In genomic region chr19:32393092-32393745, GRCm38 (mm10) we compare ENCODE assay signal across 26 mouse cellular contexts. TPM values are rescaled to one million over a fixed set of nuclear protein-coding genes. Genes with fewer than 3 reads are reported as not detected.
A peak's percentile ranks its signal among the peaks of the same experiment; 100 is the strongest.
DNase-seq lines count a peak whose midpoint lies in the region; ATAC-seq lines count a peak whose summit lies in the region.
"Had no signal": no experiment of that assay in that cellular context is flagged by ENCODE, and none has a peak within 500 bp of the region (broad histone marks: within the 10 kb centered on the region; RNA-seq: fewer than 3 reads in every experiment).

No protein-coding gene starts in this region.

- peak; percentile 57 for DNase-seq in heart, adult 11 months
- DNase-seq in heart, postnatal 14 days, result no peak
- DNase-seq in intestine, embryonic 14.5 days (ENCODE audit: low spot score), result peak; percentile 6
- peak; percentile 20 for DNase-seq in limb, embryonic 11.5 days (ENCODE audit: low spot score)
- DNase-seq in limb, embryonic 10.5 days (ENCODE audit: low spot score), result no peak
- peak; percentile 51 for DNase-seq in forelimb bud, embryonic 11.5 days (ENCODE audit: low read depth, low spot score)
- DNase-seq in left cerebral cortex, postnatal 4 days, result no peak
- DNase-seq: adrenal gland, adult 8-10 months; adrenal gland, postnatal 14 days; adrenal gland, postnatal 36 days; B cell, adult 2 months; cerebellum, adult 11-12 months; cerebellum, adult 2 months; cerebellum, adult 9-10 months; cerebellum, postnatal 10 days; cerebellum, postnatal 25 days had no signal

- peaks cover 4% of the 10 kb centered on the region; the same call in 1 of the 2 replicates for H3K4me1 ChIP-seq in intestine, embryonic 14.5 days (replicated peaks; ENCODE audit: control insufficient read depth, insufficient read depth, low read length)
- H3K4me1 ChIP-seq in intestine, embryonic 15.5 days (replicated peaks), result peaks cover 6% of the 10 kb centered on the region; the same call in 1 of the 2 replicates
- 0 out of 2 replicates have a peak, but pooled peaks cover 5% of the 10 kb centered on the region for H3K4me1 ChIP-seq in limb, embryonic 11.5 days (ENCODE audit: control insufficient read depth, insufficient read depth, low read length)
- H3K4me1 ChIP-seq in limb, embryonic 10.5 days, result peaks cover 12% of the 10 kb centered on the region

- WGBS in intestine, embryonic 14.5 days, result 79% methylated on average over 4 of the region's 4 CpGs
- WGBS in intestine, embryonic 15.5 days, result 84% methylated on average over 4 of the region's 4 CpGs
- 61% methylated on average over 4 of the region's 4 CpGs for WGBS in limb, embryonic 11.5 days
- WGBS in limb, embryonic 10.5 days, result 82% methylated on average over 4 of the region's 4 CpGs

- no peak overlapping the region for H3K4me3 ChIP-seq in intestine, embryonic 14.5 days (ENCODE audit: low read depth, low read length)
- no peak overlapping the region for H3K4me3 ChIP-seq in intestine, embryonic 15.5 days (replicated peaks)
- no peak overlapping the region for H3K4me3 ChIP-seq in limb, embryonic 11.5 days (ENCODE audit: low read depth, low read length)
- no peak overlapping the region for H3K4me3 ChIP-seq in limb, embryonic 10.5 days
- H3K4me3 ChIP-seq: embryonic facial prominence, embryonic 10.5 days; embryonic facial prominence, embryonic 12.5 days; forebrain, embryonic 12.5 days had no signal

- ATAC-seq in intestine, embryonic 14.5 days (replicated peaks; ENCODE audit: low FRiP score, low TSS enrichment, low read depth), result no peak
- no peak for ATAC-seq in intestine, embryonic 15.5 days
- ATAC-seq in limb, embryonic 11.5 days (ENCODE audit: insufficient number of reproducible peaks, low FRiP score, low TSS enrichment, low read depth), result no peak
- ATAC-seq: activated CD4-positive, CD25-positive, alpha-beta regulatory T cell, adult 4 months; CD4-positive, CD25-positive, alpha-beta regulatory T cell, adult 4 months; forebrain, embryonic 14.5 days; Patski had no signal

- H3K9me3 ChIP-seq in intestine, embryonic 14.5 days (ENCODE audit: control insufficient read depth, low read length), result no peaks in the 10 kb centered on the region
- no peaks in the 10 kb centered on the region for H3K9me3 ChIP-seq in intestine, embryonic 15.5 days
- 0 out of 2 replicates have a peak, but pooled peaks cover 2% of the 10 kb centered on the region for H3K9me3 ChIP-seq in limb, embryonic 11.5 days (ENCODE audit: control insufficient read depth, low read length)
- H3K9me3 ChIP-seq in limb, embryonic 10.5 days (replicated peaks), result no peaks in the 10 kb centered on the region
- H3K9me3 ChIP-seq: embryonic facial prominence, embryonic 12.5 days; forebrain, embryonic 12.5 days; G1E had no signal

- H3K4me2 ChIP-seq in intestine, embryonic 14.5 days (ENCODE audit: low read length), result no peak overlapping the region
- no peak overlapping the region for H3K4me2 ChIP-seq in intestine, embryonic 15.5 days (replicated peaks)
- H3K4me2 ChIP-seq in limb, embryonic 11.5 days (ENCODE audit: low read depth, severe bottlenecking), result no peak overlapping the region
- H3K4me2 ChIP-seq: embryonic facial prominence, embryonic 12.5 days; forebrain, embryonic 12.5 days had no signal

- no peaks in the 10 kb centered on the region; the same call in 1 of the 2 replicates for H3K36me3 ChIP-seq in intestine, embryonic 14.5 days (ENCODE audit: control insufficient read depth, insufficient read depth, low read length)
- H3K36me3 ChIP-seq in intestine, embryonic 15.5 days, result no peaks in the 10 kb centered on the region
- no peaks in the 10 kb centered on the region for H3K36me3 ChIP-seq in limb, embryonic 11.5 days (ENCODE audit: control insufficient read depth, insufficient read depth, low read length)
- peaks cover 6% of the 10 kb centered on the region for H3K36me3 ChIP-seq in limb, embryonic 10.5 days
- H3K36me3 ChIP-seq: embryonic facial prominence, embryonic 12.5 days; forebrain, embryonic 12.5 days had no signal

- no peaks in the 10 kb centered on the region for H3K27me3 ChIP-seq in intestine, embryonic 14.5 days (replicated peaks; ENCODE audit: control insufficient read depth, insufficient read depth, low read length)
- H3K27me3 ChIP-seq in intestine, embryonic 15.5 days (replicated peaks), result no peaks in the 10 kb centered on the region
- H3K27me3 ChIP-seq in limb, embryonic 11.5 days (ENCODE audit: control insufficient read depth, insufficient read depth, low read length), result no peaks in the 10 kb centered on the region
- no peaks in the 10 kb centered on the region for H3K27me3 ChIP-seq in limb, embryonic 10.5 days (ENCODE audit: low read depth, poor library complexity, severe bottlenecking)
- H3K27me3 ChIP-seq: CH12.LX; embryonic facial prominence, embryonic 12.5 days; forebrain, embryonic 12.5 days; Patski had no signal

- no peak overlapping the region for H3K9ac ChIP-seq in intestine, embryonic 14.5 days (ENCODE audit: low read length)
- no peak overlapping the region for H3K9ac ChIP-seq in intestine, embryonic 15.5 days
- H3K9ac ChIP-seq in limb, embryonic 11.5 days (ENCODE audit: low read length), result no peak overlapping the region
- H3K9ac ChIP-seq: embryonic facial prominence, embryonic 12.5 days; forebrain, embryonic 12.5 days had no signal

- intact Hi-C loops in heart, postnatal 14 days (cut with DNase I), result loop anchor here (10.0 kb wide), 1 partner anchor 282 kb away; no protein-coding TSS in a partner anchor
- intact Hi-C loops in left cerebral cortex, postnatal 4 days (cut with DNase I), result no loop called here

- no peak overlapping the region for H3K27ac ChIP-seq in intestine, embryonic 14.5 days (ENCODE audit: low read depth)
- no peak overlapping the region for H3K27ac ChIP-seq in intestine, embryonic 15.5 days
- H3K27ac ChIP-seq in limb, embryonic 11.5 days (replicated peaks; ENCODE audit: low read depth, low read length), result no peak overlapping the region
- no peak overlapping the region for H3K27ac ChIP-seq in limb, embryonic 10.5 days
- H3K27ac ChIP-seq: embryonic facial prominence, embryonic 10.5 days; embryonic facial prominence, embryonic 12.5 days; forebrain, embryonic 12.5 days had no signal

RNA-seq across cellular contexts. Expression of gene Sgms1, which starts 3.7 kb away (rescaled TPM):
- total RNA-seq in heart, postnatal 14 days (2021), result 10 to 100 TPM; 75.1 to 77.5 TPM
- polyA plus RNA-seq in intestine, embryonic 14.5 days (2014; fragmentation: Nextera tagmentation; extraction: Ambion mirVana), result 37.5 and 38.2 TPM in 2 replicates
- polyA plus RNA-seq in intestine, embryonic 15.5 days (2015; fragmentation: Nextera tagmentation; extraction: Ambion mirVana), result 35.3 and 37.1 TPM in 2 replicates
- polyA plus RNA-seq in limb, embryonic 11.5 days (2014; fragmentation: Nextera tagmentation; extraction: Ambion mirVana), result 13.5 and 14.9 TPM in 2 replicates
- polyA plus RNA-seq in limb, embryonic 10.5 days (2016; fragmentation: Nextera tagmentation; extraction: Ambion mirVana), result 14.3 and 15.7 TPM in 2 replicates
- 10 to 100 TPM; 23.4 to 27.2 TPM for total RNA-seq in left cerebral cortex, postnatal 4 days (2021)

Comparison
In these comparisons a context has a peak if more than half of its experiments do, and no peak if none do; other contexts are left out.
1. DNase-seq: peak in heart, adult 11 months (single experiment), intestine, embryonic 14.5 days (single experiment), limb, embryonic 11.5 days (single experiment) and forelimb bud, embryonic 11.5 days (single experiment); none in heart, postnatal 14 days (0 of 2), limb, embryonic 10.5 days (single experiment) and left cerebral cortex, postnatal 4 days (single experiment).